Mouse (Mus musculus): ENCODE data around the gene F10. TPM values are rescaled to one million over a fixed set of nuclear protein-coding genes. Genes with fewer than 3 reads are reported as not detected.
"Not testable (repeated sequence)": the region's sequence is repeated elsewhere in the genome, so short reads cannot be mapped to it uniquely, and the experiment has no call there.

Gene F10
- polyA plus RNA-seq, 1 experiment = 2.7 TPM

DNA sequence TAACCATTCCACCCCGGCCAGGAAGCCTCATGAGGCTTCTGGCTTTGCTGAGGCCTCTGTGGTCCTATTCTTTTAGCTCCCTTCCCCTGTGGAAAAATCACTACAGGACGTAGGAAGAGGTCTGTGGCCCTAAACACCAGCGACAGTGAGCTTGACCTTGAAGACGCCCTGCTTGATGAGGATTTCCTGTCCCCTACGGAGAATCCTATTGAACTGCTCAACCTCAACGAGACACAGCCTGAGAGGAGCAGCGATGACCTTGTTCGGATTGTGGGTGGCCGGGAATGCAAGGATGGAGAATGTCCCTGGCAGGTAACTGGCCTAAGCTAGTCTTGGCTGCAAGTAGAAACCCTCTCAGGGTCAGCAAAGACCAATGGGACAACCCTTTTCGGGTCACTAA lies 13.4 kb downstream of the F10 start:
- Histone ChIP-seq H3K27ac (ENCODE audit: insufficient read depth, low read length) (no peak overlapping the region), H3K4me3 (ENCODE audit: extremely low read depth, insufficient read depth, insufficient read length) (no peak overlapping the region), H3K36me3 (ENCODE audit: control insufficient read depth, insufficient read depth, low read length) (no peaks in the 10 kb centered on the region), H3K4me1 (ENCODE audit: control insufficient read depth, insufficient read depth, insufficient read length) (no peaks in the 10 kb centered on the region), H3K27me3 (ENCODE audit: control insufficient read depth, insufficient read depth, low read length) (no peaks in the 10 kb centered on the region)
- DNase-seq (ENCODE audit: low read depth in 1 of 2, low spot score in 2 of 2) = no peak
- no peak for TF ChIP-seq CTCF (IDR thresholded peaks at IDR 0.05; ENCODE audit: extremely low read depth, insufficient read depth, insufficient read length, insufficient replicate concordance)
- TF ChIP-seq POLR2A (IDR thresholded peaks at IDR 0.05; ENCODE audit: low read depth, low read length) = no peak
- 85% methylated on average over 10 of the region's 10 CpGs for WGBS

DNA sequence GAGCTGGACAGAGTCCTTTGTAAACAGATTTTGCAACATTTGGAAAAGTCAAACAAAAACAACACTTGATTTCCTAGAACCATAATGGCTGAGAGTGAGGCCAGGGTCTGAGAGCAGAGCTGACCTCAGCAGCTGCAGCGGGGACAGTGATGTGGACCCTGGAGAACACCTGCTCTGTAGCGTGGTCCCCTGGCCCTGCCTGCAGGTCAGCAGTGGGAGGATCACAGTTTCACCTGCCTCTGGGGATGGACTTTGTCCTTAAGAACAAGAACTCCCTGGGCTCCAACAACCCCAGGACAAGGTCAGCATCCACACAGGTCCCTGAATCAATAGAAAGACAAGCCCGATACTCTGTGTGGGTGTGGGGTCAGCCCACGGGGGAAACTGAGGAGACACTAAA lies 20.2 kb downstream of the F10 start:
- DNase-seq (ENCODE audit: low read depth in 1 of 2, low spot score in 2 of 2) = no peak
- Histone ChIP-seq H3K27ac (ENCODE audit: insufficient read depth, low read length) (no peak overlapping the region), H3K36me3 (ENCODE audit: control insufficient read depth, insufficient read depth, low read length) (no peaks in the 10 kb centered on the region), H3K4me3 (ENCODE audit: extremely low read depth, insufficient read depth, insufficient read length) (no peak overlapping the region), H3K27me3 (ENCODE audit: control insufficient read depth, insufficient read depth, low read length) (no peaks in the 10 kb centered on the region), H3K4me1 (ENCODE audit: control insufficient read depth, insufficient read depth, insufficient read length) (no peaks in the 10 kb centered on the region)
- TF ChIP-seq CTCF (IDR thresholded peaks at IDR 0.05; ENCODE audit: extremely low read depth, insufficient read depth, insufficient read length, insufficient replicate concordance) (no peak), POLR2A (IDR thresholded peaks at IDR 0.05; ENCODE audit: low read depth, low read length) (no peak)
- 87% methylated on average over 4 of the region's 4 CpGs for WGBS

DNA sequence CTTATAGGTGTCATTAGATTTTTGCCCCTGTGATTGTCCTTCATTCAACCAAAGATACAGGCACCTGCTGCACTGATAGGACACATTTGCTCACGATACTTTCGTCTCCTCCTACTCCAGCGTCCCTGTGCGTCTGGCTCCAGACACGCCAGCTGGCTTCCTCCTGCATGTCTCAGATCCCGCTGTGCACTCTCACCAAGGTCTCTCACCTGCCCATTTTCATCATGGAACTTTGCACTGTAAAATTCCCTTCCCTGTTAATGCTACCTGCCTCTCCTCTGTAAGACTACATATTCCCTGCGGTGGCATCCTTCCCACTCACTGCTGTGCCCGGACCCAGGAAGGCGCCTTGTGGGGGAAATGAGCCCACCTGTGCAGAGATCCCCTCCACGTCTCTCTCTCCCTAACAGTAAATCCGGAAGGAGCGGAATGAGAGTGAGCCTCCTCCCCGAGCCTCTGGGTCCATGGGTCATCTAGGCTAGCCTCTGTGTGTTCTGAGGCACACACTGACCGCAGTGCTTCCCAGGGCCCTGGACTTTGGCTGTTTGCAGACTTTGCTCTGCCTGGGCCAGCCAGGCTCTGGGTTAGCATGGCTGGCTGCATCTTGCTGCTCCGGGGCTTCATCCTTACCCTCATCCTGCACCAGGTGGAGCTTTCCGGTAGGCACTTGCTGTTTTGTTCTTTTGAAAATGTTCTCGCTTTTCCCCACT lies 23.5 kb downstream of the F10 start, which contains the start of gene Proz:
TSS of gene Proz (plus strand) at position 474 of the 710 bp plus-strand sequence.
- Histone ChIP-seq H3K36me3 (ENCODE audit: control insufficient read depth, insufficient read depth, low read length) (no peaks in the 10 kb centered on the region), H3K27ac (ENCODE audit: insufficient read depth, low read length) (no peak within 1 kb of the TSS), H3K27me3 (ENCODE audit: control insufficient read depth, insufficient read depth, low read length) (no peaks in the 10 kb centered on the region), H3K4me3 (ENCODE audit: extremely low read depth, insufficient read depth, insufficient read length) (no peak within 1 kb of the TSS), H3K4me1 (ENCODE audit: control insufficient read depth, insufficient read depth, insufficient read length) (no peaks in the 10 kb centered on the region)
- DNase-seq (ENCODE audit: low read depth in 1 of 2, low spot score in 2 of 2) = no peak
- 85% methylated on average over 17 of the region's 17 CpGs for WGBS
- TF ChIP-seq POLR2A (IDR thresholded peaks at IDR 0.05; ENCODE audit: low read depth, low read length) (no peak), CTCF (IDR thresholded peaks at IDR 0.05; ENCODE audit: extremely low read depth, insufficient read depth, insufficient read length, insufficient replicate concordance) (no peak)

DNA sequence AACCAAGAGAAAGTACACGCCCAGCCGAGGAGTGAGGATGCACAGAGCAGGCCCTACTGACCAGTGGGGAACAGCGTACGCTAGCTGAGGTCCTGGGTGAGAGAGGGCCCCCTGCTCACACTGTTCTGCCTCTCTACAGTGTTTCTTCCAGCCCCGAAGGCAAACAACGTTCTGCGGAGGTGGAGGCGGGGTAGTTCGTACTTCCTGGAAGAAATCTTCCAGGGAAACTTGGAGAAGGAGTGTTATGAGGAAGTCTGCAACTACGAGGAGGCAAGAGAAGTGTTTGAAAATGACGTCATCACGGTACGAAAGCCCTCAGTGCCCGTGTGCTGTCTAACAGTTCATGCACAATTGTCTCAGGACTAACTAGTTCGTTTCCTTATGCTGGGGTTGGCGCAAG lies 26.0 kb downstream of the F10 start:
- Histone ChIP-seq H3K27ac (ENCODE audit: insufficient read depth, low read length) (no peak overlapping the region), H3K27me3 (ENCODE audit: control insufficient read depth, insufficient read depth, low read length) (no peaks in the 10 kb centered on the region)
- DNase-seq (ENCODE audit: low read depth in 1 of 2, low spot score in 2 of 2) = no peak

DNA sequence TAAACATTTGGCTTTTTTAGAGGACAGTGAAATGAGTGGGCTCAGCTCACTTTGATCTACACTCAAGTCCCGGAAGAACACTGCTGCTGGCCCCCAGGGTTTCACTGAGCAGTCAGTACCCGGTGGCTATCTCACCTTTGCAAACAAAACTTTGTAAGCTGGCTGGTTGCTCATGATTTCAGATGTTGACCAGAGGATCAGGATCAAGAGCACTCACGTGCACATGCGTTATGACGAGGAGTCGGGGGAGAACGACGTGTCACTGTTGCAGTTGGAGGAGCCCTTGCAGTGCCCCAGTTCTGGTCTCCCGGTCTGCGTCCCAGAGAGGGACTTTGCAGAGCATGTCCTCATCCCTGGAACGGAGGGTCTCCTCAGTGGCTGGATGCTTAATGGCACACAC lies 36.1 kb downstream of the F10 start:
- Histone ChIP-seq H3K27ac (ENCODE audit: insufficient read depth, low read length) (no peak overlapping the region), H3K36me3 (ENCODE audit: control insufficient read depth, insufficient read depth, low read length) (peaks cover 17% of the 10 kb centered on the region), H3K4me3 (ENCODE audit: extremely low read depth, insufficient read depth, insufficient read length) (no peak overlapping the region), H3K4me1 (ENCODE audit: control insufficient read depth, insufficient read depth, insufficient read length) (no peaks in the 10 kb centered on the region), H3K27me3 (ENCODE audit: control insufficient read depth, insufficient read depth, low read length) (no peaks in the 10 kb centered on the region)
- TF ChIP-seq POLR2A (IDR thresholded peaks at IDR 0.05; ENCODE audit: low read depth, low read length) (no peak), CTCF (IDR thresholded peaks at IDR 0.05; ENCODE audit: extremely low read depth, insufficient read depth, insufficient read length, insufficient replicate concordance) (no peak)
- 92% methylated on average over 11 of the region's 11 CpGs for WGBS
- no peak for DNase-seq (ENCODE audit: low read depth in 1 of 2, low spot score in 2 of 2)

More for the DNA sequence above, 26.0 kb downstream of the F10 start:
- no peaks in the 10 kb centered on the region for H3K4me1 ChIP-seq (ENCODE audit: control insufficient read depth, insufficient read depth, insufficient read length)
- H3K4me3 ChIP-seq (ENCODE audit: extremely low read depth, insufficient read depth, insufficient read length) = no peak overlapping the region
- TF ChIP-seq POLR2A (IDR thresholded peaks at IDR 0.05; ENCODE audit: low read depth, low read length) = no peak
- TF ChIP-seq CTCF (IDR thresholded peaks at IDR 0.05; ENCODE audit: extremely low read depth, insufficient read depth, insufficient read length, insufficient replicate concordance) = no peak
- WGBS = 70% methylated on average over 16 of the region's 16 CpGs
- no peaks in the 10 kb centered on the region for H3K36me3 ChIP-seq (ENCODE audit: control insufficient read depth, insufficient read depth, low read length)

DNA sequence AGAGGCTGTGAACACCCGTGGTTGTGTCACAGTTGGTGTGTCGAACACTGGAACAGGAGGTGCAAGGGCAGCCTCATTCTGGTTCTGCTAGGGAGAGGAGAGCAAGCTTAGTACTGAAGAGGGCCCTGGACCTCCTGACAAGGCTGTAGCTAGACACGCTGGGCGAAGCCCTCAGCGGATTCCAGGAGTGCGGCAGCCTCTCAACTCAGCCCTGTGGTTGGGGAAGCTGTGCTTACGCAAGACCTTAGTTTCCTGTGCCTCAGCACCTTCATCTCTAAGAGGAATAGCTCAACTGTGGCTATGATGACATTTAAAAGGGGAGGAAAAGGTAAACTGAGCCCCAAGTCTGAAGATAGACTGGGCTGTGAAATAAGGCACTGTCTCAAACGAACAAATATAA lies 37.9 kb downstream of the F10 start:
- no peak for DNase-seq (ENCODE audit: low read depth in 1 of 2, low spot score in 2 of 2)
- Histone ChIP-seq H3K27ac (ENCODE audit: insufficient read depth, low read length) (no peak overlapping the region), H3K27me3 (ENCODE audit: control insufficient read depth, insufficient read depth, low read length) (no peaks in the 10 kb centered on the region), H3K4me3 (ENCODE audit: extremely low read depth, insufficient read depth, insufficient read length) (no peak overlapping the region), H3K36me3 (ENCODE audit: control insufficient read depth, insufficient read depth, low read length) (peaks cover 26% of the 10 kb centered on the region), H3K4me1 (ENCODE audit: control insufficient read depth, insufficient read depth, insufficient read length) (no peaks in the 10 kb centered on the region)
- TF ChIP-seq POLR2A (IDR thresholded peaks at IDR 0.05; ENCODE audit: low read depth, low read length) (no peak), CTCF (IDR thresholded peaks at IDR 0.05; ENCODE audit: extremely low read depth, insufficient read depth, insufficient read length, insufficient replicate concordance) (no peak)
- 79% methylated on average over 8 of the region's 8 CpGs for WGBS

DNA sequence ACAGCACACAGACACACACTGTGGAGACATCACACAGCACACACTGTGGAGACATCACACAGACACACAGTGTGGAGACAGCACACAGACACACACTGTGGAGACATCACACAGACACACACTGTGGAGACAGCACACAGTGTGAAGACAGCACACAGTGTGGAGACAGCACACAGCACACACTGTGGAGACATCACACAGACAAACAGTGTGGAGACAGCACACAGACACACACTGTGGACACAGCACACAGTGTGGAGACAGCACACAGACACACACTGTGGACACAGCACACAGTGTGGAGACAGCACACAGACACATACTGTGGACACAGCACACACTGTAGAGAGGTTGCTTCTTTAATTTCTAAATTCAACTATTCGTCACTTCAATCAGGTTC lies 38.5 kb downstream of the F10 start:
- H3K4me3 ChIP-seq (ENCODE audit: extremely low read depth, insufficient read depth, insufficient read length); H3K4me1 ChIP-seq (ENCODE audit: control insufficient read depth, insufficient read depth, insufficient read length); H3K27me3 ChIP-seq (ENCODE audit: control insufficient read depth, insufficient read depth, low read length); H3K27ac ChIP-seq (ENCODE audit: insufficient read depth, low read length); DNase-seq (ENCODE audit: low read depth in 1 of 2, low spot score in 2 of 2): not testable (repeated sequence)
- H3K36me3 ChIP-seq (ENCODE audit: control insufficient read depth, insufficient read depth, low read length) = peaks cover 30% of the 10 kb centered on the region
- WGBS = 84% methylated on average over 1 of the region's 1 CpGs

Data from spleen, adult 2 months (tissue).